Mouse (Mus musculus) neural tube, embryonic 11.5 days (tissue): ENCODE measurements around the gene Gm4567. TPM values are rescaled to one million over a fixed set of nuclear protein-coding genes. Genes with fewer than 3 reads are reported as not detected.
"Not testable (repeated sequence)": the region's sequence is repeated elsewhere in the genome, so short reads cannot be mapped to it uniquely, and the experiment has no call there.

Source experiments
- ATAC-seq: fragments of 200-750 bp; cut with Nextera tagmentation; 2 replicates; pipeline ENCODE4 v1.8.0; 2017; ENCODE audit warnings: moderate number of reproducible peaks, mild to moderate bottlenecking, moderate TSS enrichment, moderate library complexity; ENCODE audit not compliant: insufficient read depth, low FRiP score, low TSS enrichment
- DNase-seq: peaks from one replicate; pipeline ENCODE4 v3.0.0-alpha.2; 2015; ENCODE audit warnings: low spot score
- H3K27ac ChIP-seq: fragments of 300-500 bp; sonication (generic); 2 replicates; pipeline ENCODE4 v1.5.1; 2014; ENCODE audit warnings: low read depth, mild to moderate bottlenecking, low read length
- H3K27me3 ChIP-seq: fragments of 300-500 bp; sonication (generic); 2 replicates; pipeline ENCODE4 v1.6.1; 2014; ENCODE audit warnings: mild to moderate bottlenecking, low read length, mixed read lengths; ENCODE audit not compliant: control insufficient read depth, insufficient read depth
- H3K36me3 ChIP-seq: fragments of 300-500 bp; sonication (generic); 2 replicates; pipeline ENCODE4 v1.6.1; 2014; ENCODE audit warnings: mild to moderate bottlenecking, low read length, moderate library complexity, mixed read lengths; ENCODE audit not compliant: control insufficient read depth, insufficient read depth
- H3K4me1 ChIP-seq: fragments of 300-500 bp; sonication (generic); 2 replicates; pipeline ENCODE4 v1.6.1; 2014; ENCODE audit warnings: low read length, mixed read lengths; ENCODE audit not compliant: control insufficient read depth, insufficient read depth
- H3K4me2 ChIP-seq: fragments of 300-500 bp; sonication (generic); 2 replicates; pipeline ENCODE4 v1.6.1; 2014; ENCODE audit warnings: low read depth, mild to moderate bottlenecking, moderate library complexity
- H3K4me3 ChIP-seq: fragments of 300-500 bp; sonication (generic); 2 replicates; pipeline ENCODE4 v1.5.1; 2014; ENCODE audit warnings: low read depth, low read length
- H3K9ac ChIP-seq: fragments of 300-500 bp; sonication (generic); 2 replicates; pipeline ENCODE4 v1.6.1; 2014; ENCODE audit warnings: mild to moderate bottlenecking, low read length
- H3K9me3 ChIP-seq: fragments of 300-500 bp; sonication (generic); 2 replicates; pipeline ENCODE4 v1.6.1; 2016; ENCODE audit warnings: low read length; ENCODE audit not compliant: control insufficient read depth
- WGBS: fragments of 180-500 bp; shearing (Covaris S2); extraction: QIAGEN DNeasy Blood & Tissue Kit; methylation state at CpG from one replicate; pipeline ENCODE4 v1.1.7; 2014; 5-methylcytosine and 5-hydroxymethylcytosine counted together
- polyA plus RNA-seq: library from polyadenylated mRNA; unstranded; fragments of >200 nt; fragmentation: Nextera tagmentation; extraction: Ambion mirVana; gene quantifications from 2 replicates; pipeline ENCODE4 v1.2.1, GENCODE M21; 2014

Gene Gm4567
- polyA plus RNA-seq = not detected in 2 replicates

- not testable (repeated sequence) for DNase-seq, ATAC-seq, H3K4me1 ChIP-seq, H3K36me3 ChIP-seq, H3K9ac ChIP-seq, H3K4me3 ChIP-seq, H3K9me3 ChIP-seq, H3K27ac ChIP-seq, H3K27me3 ChIP-seq, H3K4me2 ChIP-seq
- WGBS = no CpG with 5 or more reads among the region's 1 CpGs
Observed at GRCm38 (mm10) chr7:22719610-22720009, at the start of gene Gm4567. TSS of gene Gm4567 (minus strand) at chr7:22719710.

DNA sequence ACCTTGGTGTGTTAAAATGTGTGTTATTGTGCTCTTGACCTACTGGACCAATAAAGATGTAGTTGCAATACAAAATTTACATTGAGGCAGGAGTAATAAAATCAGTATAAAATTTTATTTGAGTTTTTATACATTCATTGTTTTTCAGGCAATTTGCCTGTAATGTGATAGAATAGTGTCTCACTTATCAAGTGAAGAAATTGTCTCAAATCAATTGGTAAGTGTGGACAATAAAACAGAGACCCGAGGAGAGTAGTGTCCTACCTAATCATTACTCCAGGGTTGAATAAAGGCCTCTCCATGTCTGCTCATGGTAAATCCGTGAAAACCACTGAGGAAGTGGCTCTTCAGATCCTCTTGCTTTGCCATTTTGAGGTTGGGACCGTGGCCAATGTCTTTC lies 41.9 kb upstream of the Gm4567 start, which contains the start of gene Vmn1r157:
Vmn1r157 (plus strand) TSS at position 301 of the 400 bp plus-strand sequence.
- H3K36me3 ChIP-seq, H3K27me3 ChIP-seq, H3K9me3 ChIP-seq, H3K9ac ChIP-seq, H3K4me3 ChIP-seq, DNase-seq, ATAC-seq, H3K4me1 ChIP-seq, H3K27ac ChIP-seq, H3K4me2 ChIP-seq: not testable (repeated sequence)
- 40% methylated on average over 2 of the region's 3 CpGs for WGBS

- H3K9me3 ChIP-seq, H3K4me1 ChIP-seq, H3K4me3 ChIP-seq, H3K9ac ChIP-seq, DNase-seq, H3K27ac ChIP-seq, ATAC-seq, H3K27me3 ChIP-seq, H3K36me3 ChIP-seq, H3K4me2 ChIP-seq: not testable (repeated sequence)
- no CpG with 5 or more reads among the region's 2 CpGs for WGBS
Observed at GRCm38 (mm10) chr7:22692217-22692616, 27.3 kb downstream of the Gm4567 start, which contains the start of gene Gm8693. TSS of gene Gm8693 (minus strand) at chr7:22692317.

Other genes with a start within 250 kb of the Gm4567 start
- not detected in 2 replicates for gene Vmn1r151, start 220.0 kb downstream of the Gm4567 start, polyA plus RNA-seq
- gene Vmn1r152, start 196.7 kb downstream of the Gm4567 start, polyA plus RNA-seq = not detected in 2 replicates
- not detected in 2 replicates for gene Gm8677, start 184.8 kb downstream of the Gm4567 start, polyA plus RNA-seq
- gene Gm4201, start 154.4 kb downstream of the Gm4567 start, polyA plus RNA-seq = not detected in 2 replicates
- gene Gm4565, start 131.6 kb downstream of the Gm4567 start, polyA plus RNA-seq = not detected in 2 replicates
- not detected in 2 replicates for gene Vmn1r155, start 61.7 kb downstream of the Gm4567 start, polyA plus RNA-seq
- gene Gm8693, start 27.4 kb downstream of the Gm4567 start, polyA plus RNA-seq = not detected in 2 replicates
- not detected in 2 replicates for gene Vmn1r157, start 42.0 kb upstream of the Gm4567 start, polyA plus RNA-seq
- not detected in 2 replicates for gene Vmn1r158, start 71.1 kb upstream of the Gm4567 start, polyA plus RNA-seq
- gene Vmn1r159, start 123.9 kb upstream of the Gm4567 start, polyA plus RNA-seq = not detected in 2 replicates
- gene Vmn1r160, start 151.5 kb upstream of the Gm4567 start, polyA plus RNA-seq = not detected in 2 replicates